Mouse (Mus musculus): Measurements from ENCODE around the gene Ubxn10. TPM values are rescaled to one million over a fixed set of nuclear protein-coding genes. Genes with fewer than 3 reads are reported as not detected.
A peak's percentile ranks its signal among the peaks of the same experiment; 100 is the strongest.

Ubxn10 gene
- polyA plus RNA-seq, 1 experiment from 2014 or later = 1.6 TPM

DNA sequence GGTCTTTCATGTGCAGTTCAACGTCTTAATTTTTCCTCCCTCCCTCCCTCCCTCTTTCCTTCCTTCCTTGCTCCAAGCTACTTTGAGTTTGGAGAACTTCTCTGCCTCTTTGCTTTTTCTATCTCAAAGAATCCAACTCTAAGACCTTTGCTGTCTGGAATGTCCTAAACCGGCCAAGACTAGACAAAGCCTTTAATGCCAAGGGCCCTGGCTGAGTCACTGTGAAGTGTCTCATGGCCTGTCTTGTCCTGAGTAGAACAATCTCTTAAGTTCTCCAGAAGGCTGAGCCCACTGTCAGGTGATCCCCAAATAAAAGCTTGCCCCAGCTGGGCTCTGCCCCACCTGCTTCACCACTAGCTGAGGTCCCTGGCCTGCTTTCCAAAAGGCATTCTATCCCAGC lies 34.9 kb downstream of the Ubxn10 start:
- Histone ChIP-seq H3K4me1 (replicated peaks; ENCODE audit: control insufficient read depth, insufficient read depth, low read length) (peaks cover 5% of the 10 kb centered on the region; the same call in 1 of the 2 replicates), H3K9me3 (ENCODE audit: control insufficient read depth, low read length) (no peaks in the 10 kb centered on the region), H3K27ac (ENCODE audit: low read depth, low read length) (no peak overlapping the region), H3K9ac (ENCODE audit: low read length) (no peak overlapping the region), H3K4me3 (ENCODE audit: low read depth, low read length) (no peak overlapping the region), H3K36me3 (ENCODE audit: control insufficient read depth, insufficient read depth, low read length) (no peaks in the 10 kb centered on the region), H3K4me2 (ENCODE audit: low read depth, low read length, severe bottlenecking) (no peak overlapping the region), H3K27me3 (ENCODE audit: control insufficient read depth, insufficient read depth, low read length) (no peaks in the 10 kb centered on the region)
- no peak for DNase-seq (ENCODE audit: low spot score)
- WGBS = 81% methylated on average over 2 of the region's 2 CpGs
- no peak for ATAC-seq (replicated peaks; ENCODE audit: low FRiP score)

GRCm38 (mm10) chr4:138701111-138701510 lies 35.9 kb downstream of the Ubxn10 start:
- ATAC-seq (replicated peaks; ENCODE audit: low FRiP score) (no peak), DNase-seq (ENCODE audit: low spot score) (no peak)
- Histone ChIP-seq H3K4me2 (ENCODE audit: low read depth, low read length, severe bottlenecking) (no peak overlapping the region), H3K4me3 (ENCODE audit: low read depth, low read length) (no peak overlapping the region), H3K9me3 (ENCODE audit: control insufficient read depth, low read length) (no peaks in the 10 kb centered on the region), H3K4me1 (replicated peaks; ENCODE audit: control insufficient read depth, insufficient read depth, low read length) (peaks cover 6% of the 10 kb centered on the region; the same call in 1 of the 2 replicates), H3K36me3 (ENCODE audit: control insufficient read depth, insufficient read depth, low read length) (no peaks in the 10 kb centered on the region), H3K27me3 (ENCODE audit: control insufficient read depth, insufficient read depth, low read length) (no peaks in the 10 kb centered on the region), H3K27ac (ENCODE audit: low read depth, low read length) (no peak overlapping the region), H3K9ac (ENCODE audit: low read length) (no peak overlapping the region)
- WGBS = 73% methylated on average over 8 of the region's 8 CpGs

DNA sequence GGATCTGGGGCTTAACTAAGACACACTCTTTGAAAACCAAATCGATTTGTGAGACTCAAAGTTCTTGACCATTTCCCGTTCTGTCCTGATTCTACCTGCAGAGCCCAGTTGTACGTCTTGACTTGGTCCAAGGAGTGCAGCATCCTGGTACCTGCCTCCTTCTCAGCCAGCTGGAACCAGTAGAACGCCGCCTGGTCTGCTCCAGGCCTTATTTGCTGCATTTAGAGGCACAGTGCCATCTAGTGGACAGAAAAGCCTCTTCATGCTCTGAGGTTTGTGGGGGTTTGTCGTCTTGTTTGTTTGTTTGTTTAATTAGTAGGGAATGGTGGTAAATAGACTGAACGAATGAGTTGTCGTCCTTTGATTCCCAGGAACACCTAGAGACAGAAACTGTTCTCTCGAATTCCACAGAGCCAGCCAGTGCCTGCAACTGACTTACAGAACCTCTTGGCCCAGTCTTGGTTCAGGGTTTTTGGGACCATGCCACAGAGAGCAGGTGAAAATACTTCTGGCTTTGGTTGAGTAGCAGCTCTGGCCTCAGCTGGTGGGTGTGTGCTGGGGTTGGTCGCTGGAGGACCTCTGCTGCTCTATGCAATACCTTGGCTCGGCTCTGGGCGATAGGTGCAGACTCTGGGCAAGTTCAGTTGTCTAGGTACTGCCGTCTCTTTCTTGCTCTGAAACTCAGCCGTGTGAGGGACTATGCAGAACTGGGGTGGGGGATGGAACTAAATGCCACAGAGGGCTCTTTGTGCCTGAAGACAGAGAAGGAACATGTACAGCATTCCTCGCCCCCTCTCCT lies 36.6 kb downstream of the Ubxn10 start:
- H3K4me2 ChIP-seq (ENCODE audit: low read depth, low read length, severe bottlenecking) = no peak overlapping the region
- H3K9ac ChIP-seq (ENCODE audit: low read length) = no peak overlapping the region
- no peaks in the 10 kb centered on the region for H3K9me3 ChIP-seq (ENCODE audit: control insufficient read depth, low read length)
- H3K4me3 ChIP-seq (ENCODE audit: low read depth, low read length) = no peak overlapping the region
- no peak overlapping the region for H3K27ac ChIP-seq (ENCODE audit: low read depth, low read length)
- ATAC-seq (replicated peaks; ENCODE audit: low FRiP score) (0 out of 2 replicates have a peak, but pooled peaks have one; percentile 36), DNase-seq (ENCODE audit: low spot score) (peak; percentile 75)
- peaks cover 6% of the 10 kb centered on the region; the same call in 1 of the 2 replicates for H3K4me1 ChIP-seq (replicated peaks; ENCODE audit: control insufficient read depth, insufficient read depth, low read length)
- H3K36me3 ChIP-seq (ENCODE audit: control insufficient read depth, insufficient read depth, low read length) = no peaks in the 10 kb centered on the region
- 28% methylated on average over 15 of the region's 15 CpGs for WGBS
- no peaks in the 10 kb centered on the region; the same call in 1 of the 2 replicates for H3K27me3 ChIP-seq (ENCODE audit: control insufficient read depth, insufficient read depth, low read length)

DNA sequence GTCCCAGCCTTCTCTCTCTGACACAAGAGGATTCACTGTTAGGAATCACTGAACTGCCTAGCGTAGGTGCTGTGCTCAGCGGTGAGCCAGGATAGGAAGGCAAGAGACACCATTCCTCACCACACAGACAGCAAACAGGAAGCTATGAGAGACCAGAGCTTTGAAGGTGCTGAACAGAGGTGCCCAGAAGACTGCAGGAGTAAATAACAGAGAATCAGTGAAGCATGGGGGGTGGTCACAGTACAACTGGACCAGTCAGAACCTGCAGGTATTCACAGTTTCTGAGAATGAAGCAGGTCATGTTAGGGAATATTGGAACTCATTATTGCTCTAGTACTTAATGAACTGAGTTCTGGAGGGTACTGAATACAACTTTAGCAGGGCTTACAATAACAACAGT lies 38.7 kb downstream of the Ubxn10 start:
- Histone ChIP-seq H3K4me1 (replicated peaks; ENCODE audit: control insufficient read depth, insufficient read depth, low read length) (peaks cover 8% of the 10 kb centered on the region; the same call in 1 of the 2 replicates), H3K9ac (ENCODE audit: low read length) (no peak overlapping the region), H3K9me3 (ENCODE audit: control insufficient read depth, low read length) (no peaks in the 10 kb centered on the region), H3K27me3 (ENCODE audit: control insufficient read depth, insufficient read depth, low read length) (peaks cover 6% of the 10 kb centered on the region; the same call in 1 of the 2 replicates), H3K4me3 (ENCODE audit: low read depth, low read length) (no peak overlapping the region), H3K27ac (ENCODE audit: low read depth, low read length) (no peak overlapping the region), H3K36me3 (ENCODE audit: control insufficient read depth, insufficient read depth, low read length) (no peaks in the 10 kb centered on the region), H3K4me2 (ENCODE audit: low read depth, low read length, severe bottlenecking) (no peak overlapping the region)
- DNase-seq (ENCODE audit: low spot score) = no peak
- 63% methylated on average over 2 of the region's 2 CpGs for WGBS
- no peak for ATAC-seq (replicated peaks; ENCODE audit: low FRiP score)

- Histone ChIP-seq H3K4me2 (ENCODE audit: low read depth, low read length, severe bottlenecking) (no peak overlapping the region), H3K9ac (ENCODE audit: low read length) (no peak overlapping the region), H3K27me3 (ENCODE audit: control insufficient read depth, insufficient read depth, low read length) (peaks cover 6% of the 10 kb centered on the region; the same call in 1 of the 2 replicates), H3K4me1 (replicated peaks; ENCODE audit: control insufficient read depth, insufficient read depth, low read length) (peaks cover 11% of the 10 kb centered on the region; the same call in 1 of the 2 replicates), H3K9me3 (ENCODE audit: control insufficient read depth, low read length) (no peaks in the 10 kb centered on the region), H3K36me3 (ENCODE audit: control insufficient read depth, insufficient read depth, low read length) (no peaks in the 10 kb centered on the region), H3K27ac (ENCODE audit: low read depth, low read length) (no peak overlapping the region), H3K4me3 (ENCODE audit: low read depth, low read length) (no peak overlapping the region)
- no peak for ATAC-seq (replicated peaks; ENCODE audit: low FRiP score)
- DNase-seq (ENCODE audit: low spot score) = no peak
- 29% methylated on average over 10 of the region's 10 CpGs for WGBS
Measured at GRCm38 (mm10) chr4:138697166-138697860, 39.7 kb downstream of the Ubxn10 start.

DNA sequence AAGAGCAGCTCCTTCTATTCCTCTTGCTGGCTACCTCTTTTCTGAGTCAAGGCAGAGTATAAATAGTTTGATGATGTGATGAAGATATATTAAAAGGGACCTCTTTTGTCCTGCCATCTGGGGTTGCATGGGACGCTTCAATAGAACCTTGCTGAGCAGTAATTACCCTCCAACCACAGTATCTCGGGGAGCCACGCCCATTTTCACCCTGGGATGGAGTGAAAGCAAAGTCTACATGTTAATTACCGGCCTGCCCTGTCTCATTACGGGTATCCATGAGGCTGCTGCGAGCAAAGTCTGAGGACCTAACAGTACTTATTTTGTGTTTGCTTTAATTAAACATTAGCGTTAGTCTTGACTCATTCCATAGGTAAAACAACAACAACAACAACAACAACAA lies 40.2 kb downstream of the Ubxn10 start:
- no peaks in the 10 kb centered on the region for H3K36me3 ChIP-seq (ENCODE audit: control insufficient read depth, insufficient read depth, low read length)
- no peaks in the 10 kb centered on the region for H3K9me3 ChIP-seq (ENCODE audit: control insufficient read depth, low read length)
- H3K9ac ChIP-seq (ENCODE audit: low read length) = no peak overlapping the region
- H3K4me1 ChIP-seq (replicated peaks; ENCODE audit: control insufficient read depth, insufficient read depth, low read length) = peaks cover 13% of the 10 kb centered on the region; the same call in 1 of the 2 replicates
- no peak overlapping the region for H3K4me2 ChIP-seq (ENCODE audit: low read depth, low read length, severe bottlenecking)
- H3K4me3 ChIP-seq (ENCODE audit: low read depth, low read length) = no peak overlapping the region
- peak; percentile 61; the same call in 1 of the 2 replicates for ATAC-seq (replicated peaks; ENCODE audit: low FRiP score)
- WGBS = 7% methylated on average over 7 of the region's 7 CpGs
- peak; percentile 77 for DNase-seq (ENCODE audit: low spot score)
- H3K27me3 ChIP-seq (ENCODE audit: control insufficient read depth, insufficient read depth, low read length) = peaks cover 7% of the 10 kb centered on the region; the same call in 1 of the 2 replicates
- no peak overlapping the region for H3K27ac ChIP-seq (ENCODE audit: low read depth, low read length)

- Histone ChIP-seq H3K36me3 (ENCODE audit: control insufficient read depth, insufficient read depth, low read length) (no peaks in the 10 kb centered on the region), H3K4me1 (replicated peaks; ENCODE audit: control insufficient read depth, insufficient read depth, low read length) (peaks cover 44% of the 10 kb centered on the region), H3K4me3 (ENCODE audit: low read depth, low read length) (no peak overlapping the region), H3K27me3 (ENCODE audit: control insufficient read depth, insufficient read depth, low read length) (peaks cover 18% of the 10 kb centered on the region), H3K9me3 (ENCODE audit: control insufficient read depth, low read length) (no peaks in the 10 kb centered on the region), H3K4me2 (ENCODE audit: low read depth, low read length, severe bottlenecking) (no peak overlapping the region), H3K9ac (ENCODE audit: low read length) (no peak overlapping the region), H3K27ac (ENCODE audit: low read depth, low read length) (no peak overlapping the region)
- DNase-seq (ENCODE audit: low spot score) (no peak), ATAC-seq (replicated peaks; ENCODE audit: low FRiP score) (no peak)
- WGBS = 31% methylated on average over 12 of the region's 12 CpGs
Measured at GRCm38 (mm10) chr4:138693043-138693692, 43.8 kb downstream of the Ubxn10 start.

GRCm38 (mm10) chr4:138691443-138692181 lies 45.4 kb downstream of the Ubxn10 start:
- Histone ChIP-seq H3K9ac (ENCODE audit: low read length) (no peak overlapping the region), H3K27me3 (ENCODE audit: control insufficient read depth, insufficient read depth, low read length) (peaks cover 18% of the 10 kb centered on the region), H3K4me2 (ENCODE audit: low read depth, low read length, severe bottlenecking) (no peak overlapping the region), H3K9me3 (ENCODE audit: control insufficient read depth, low read length) (no peaks in the 10 kb centered on the region), H3K4me3 (ENCODE audit: low read depth, low read length) (no peak overlapping the region), H3K27ac (ENCODE audit: low read depth, low read length) (no peak overlapping the region), H3K4me1 (replicated peaks; ENCODE audit: control insufficient read depth, insufficient read depth, low read length) (peaks cover 41% of the 10 kb centered on the region), H3K36me3 (ENCODE audit: control insufficient read depth, insufficient read depth, low read length) (no peaks in the 10 kb centered on the region)
- DNase-seq (ENCODE audit: low spot score) (no peak), ATAC-seq (replicated peaks; ENCODE audit: low FRiP score) (no peak)
- 12% methylated on average over 19 of the region's 19 CpGs for WGBS

Measured in forebrain, embryonic 11.5 days (tissue).